27 mouse cellular contexts compared by ENCODE assay signal in the genomic region with DNA sequence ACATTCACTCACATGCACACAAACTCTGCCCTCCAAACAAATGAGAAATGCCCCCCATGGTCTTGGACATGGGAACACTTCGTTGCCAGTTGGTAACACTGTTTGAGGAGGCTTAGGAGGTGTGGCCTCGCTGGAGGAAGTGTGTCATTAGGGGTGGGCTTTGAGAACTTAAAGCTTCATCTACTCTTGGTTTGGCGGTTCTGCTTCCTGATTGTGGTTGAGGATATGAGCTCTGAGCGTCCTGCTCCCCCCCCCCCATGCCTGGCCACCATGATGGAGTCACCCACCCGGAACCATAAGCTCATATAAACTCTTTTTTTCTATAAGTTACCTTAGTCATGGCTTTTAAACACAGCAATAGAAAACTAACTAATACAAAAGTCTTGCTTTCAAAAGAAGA.
"Had no signal": no experiment of that assay in that cellular context is flagged by ENCODE, and none has a peak within 500 bp of the region (broad histone marks: within the 10 kb centered on the region; RNA-seq: fewer than 3 reads in every experiment).

No protein-coding gene starts in this region.

- DNase-seq: gastrocnemius, postnatal 10 days; gastrocnemius, postnatal 25 days; heart, adult 2 months; heart, postnatal 14 days; heart, postnatal 36 days; kidney, adult 11 months; kidney, adult 2 months; kidney, adult 9 months; kidney, postnatal 14 days; kidney, postnatal 36 days; layer of hippocampus, adult 9-11 months; layer of hippocampus, postnatal 36 days; left cerebral cortex, postnatal 4 days had no signal

- H3K27me3 ChIP-seq: heart, embryonic 13.5 days; heart, embryonic 15.5 days; hindbrain, embryonic 13.5 days; hindbrain, embryonic 15.5 days; kidney, embryonic 15.5 days; limb, embryonic 13.5 days; limb, embryonic 15.5 days had no signal

- H3K9me3 ChIP-seq: heart, embryonic 10.5 days; heart, embryonic 13.5 days; heart, embryonic 15.5 days; hindbrain, embryonic 13.5 days; hindbrain, embryonic 15.5 days; kidney, embryonic 15.5 days; limb, embryonic 13.5 days; limb, embryonic 15.5 days; liver, embryonic 12.5 days had no signal

- ATAC-seq: hindbrain, postnatal 0 days; intestine, embryonic 16.5 days; liver, embryonic 12.5 days had no signal

- H3K4me2 ChIP-seq: heart, embryonic 13.5 days; heart, embryonic 15.5 days; hindbrain, embryonic 13.5 days; hindbrain, embryonic 15.5 days; kidney, embryonic 15.5 days; limb, embryonic 13.5 days; limb, embryonic 15.5 days; liver, embryonic 12.5 days had no signal

- H3K9ac ChIP-seq: heart, embryonic 13.5 days; heart, embryonic 15.5 days; hindbrain, embryonic 13.5 days; hindbrain, embryonic 15.5 days; kidney, embryonic 15.5 days; limb, embryonic 13.5 days; limb, embryonic 15.5 days; liver, embryonic 12.5 days; liver, embryonic 14.5 days had no signal

- H3K4me3 ChIP-seq: gastrocnemius, adult 2 months; heart, adult 2 months; heart, embryonic 10.5 days; heart, embryonic 13.5 days; heart, embryonic 15.5 days; hindbrain, embryonic 13.5 days; hindbrain, embryonic 15.5 days; kidney, embryonic 15.5 days; limb, embryonic 13.5 days; limb, embryonic 15.5 days; liver, embryonic 12.5 days had no signal

- H3K36me3 ChIP-seq: heart, embryonic 10.5 days; heart, embryonic 13.5 days; heart, embryonic 15.5 days; hindbrain, embryonic 13.5 days; hindbrain, embryonic 15.5 days; kidney, embryonic 15.5 days; limb, embryonic 15.5 days; liver, embryonic 12.5 days had no signal

- H3K4me1 ChIP-seq: hindbrain, embryonic 15.5 days had no signal

- H3K27ac ChIP-seq: heart, adult 2 months; heart, embryonic 10.5 days; heart, embryonic 15.5 days; hindbrain, embryonic 13.5 days; hindbrain, embryonic 15.5 days; hindbrain, postnatal 0 days; kidney, embryonic 15.5 days; kidney, postnatal 0 days; limb, embryonic 13.5 days; limb, embryonic 15.5 days; liver, embryonic 12.5 days; liver, embryonic 14.5 days had no signal
